Mouse (Mus musculus): ENCODE data around the gene Npas2. TPM values are rescaled to one million over a fixed set of nuclear protein-coding genes. Genes with fewer than 3 reads are reported as not detected.

Npas2 gene
- polyA plus RNA-seq, 1 experiment from 2014 or later = 0.59 TPM

GRCm38 (mm10) chr1:39260183-39260978 is 66.8 kb downstream of the Npas2 start:
- H3K9ac ChIP-seq = no peak overlapping the region
- H3K4me1 ChIP-seq (ENCODE audit: insufficient read depth) = no peaks in the 10 kb centered on the region; the same call in 1 of the 2 replicates
- H3K36me3 ChIP-seq (ENCODE audit: insufficient read depth) = no peaks in the 10 kb centered on the region
- no peak overlapping the region for H3K4me3 ChIP-seq (ENCODE audit: low read depth, low read length)
- H3K9me3 ChIP-seq (ENCODE audit: low read depth, low read length) = no peaks in the 10 kb centered on the region
- no peak overlapping the region for H3K27ac ChIP-seq (ENCODE audit: low read depth)
- TF ChIP-seq CTCF (IDR thresholded peaks at IDR 0.05; ENCODE audit: low read depth) = no peak
- DNase-seq = no peak
- ATAC-seq (ENCODE audit: insufficient read depth) = no peak
- H3K27me3 ChIP-seq (ENCODE audit: insufficient read depth, low read length) = no peaks in the 10 kb centered on the region
- H3K4me2 ChIP-seq = no peak overlapping the region
- WGBS = 64% methylated on average over 8 of the region's 8 CpGs

- no peak overlapping the region for H3K4me3 ChIP-seq (ENCODE audit: low read depth, low read length)
- H3K9ac ChIP-seq = no peak overlapping the region
- WGBS = 88% methylated on average over 9 of the region's 9 CpGs
- H3K27ac ChIP-seq (ENCODE audit: low read depth) = no peak overlapping the region
- no peak overlapping the region for H3K4me2 ChIP-seq
- no peaks in the 10 kb centered on the region for H3K36me3 ChIP-seq (ENCODE audit: insufficient read depth)
- ATAC-seq (ENCODE audit: insufficient read depth) (no peak), DNase-seq (no peak)
- no peaks in the 10 kb centered on the region for H3K9me3 ChIP-seq (ENCODE audit: low read depth, low read length)
- no peaks in the 10 kb centered on the region for H3K4me1 ChIP-seq (ENCODE audit: insufficient read depth)
- no peak for TF ChIP-seq CTCF (IDR thresholded peaks at IDR 0.05; ENCODE audit: low read depth)
- H3K27me3 ChIP-seq (ENCODE audit: insufficient read depth, low read length) = no peaks in the 10 kb centered on the region
Observed at GRCm38 (mm10) chr1:39266843-39267512, 73.4 kb downstream of the Npas2 start.

- Histone ChIP-seq H3K9ac (no peak overlapping the region), H3K27me3 (ENCODE audit: insufficient read depth, low read length) (no peaks in the 10 kb centered on the region), H3K27ac (ENCODE audit: low read depth) (no peak overlapping the region), H3K4me2 (no peak overlapping the region), H3K36me3 (ENCODE audit: insufficient read depth) (no peaks in the 10 kb centered on the region), H3K4me3 (ENCODE audit: low read depth, low read length) (no peak overlapping the region), H3K9me3 (ENCODE audit: low read depth, low read length) (no peaks in the 10 kb centered on the region), H3K4me1 (ENCODE audit: insufficient read depth) (no peaks in the 10 kb centered on the region)
- no peak for DNase-seq
- no peak for TF ChIP-seq CTCF (IDR thresholded peaks at IDR 0.05; ENCODE audit: low read depth)
- no peak for ATAC-seq (ENCODE audit: insufficient read depth)
- 53% methylated on average over 6 of the region's 6 CpGs for WGBS
Observed at GRCm38 (mm10) chr1:39272976-39273375, 79.4 kb downstream of the Npas2 start.

- 66% methylated on average over 7 of the region's 7 CpGs for whole genome bisulfite sequencing
- no peaks in the 10 kb centered on the region for H3K9me3 ChIP-seq (ENCODE audit: low read depth, low read length)
- no peak overlapping the region for H3K27ac ChIP-seq (ENCODE audit: low read depth)
- H3K4me1 ChIP-seq (ENCODE audit: insufficient read depth) = peaks cover 7% of the 10 kb centered on the region
- no peak overlapping the region for H3K4me3 ChIP-seq (ENCODE audit: low read depth, low read length)
- no peak for TF ChIP-seq CTCF (IDR thresholded peaks at IDR 0.05; ENCODE audit: low read depth)
- no peak overlapping the region for H3K9ac ChIP-seq
- no peaks in the 10 kb centered on the region for H3K27me3 ChIP-seq (ENCODE audit: insufficient read depth, low read length)
- no peak for ATAC-seq (ENCODE audit: insufficient read depth)
- DNase-seq = no peak
- no peak overlapping the region for H3K4me2 ChIP-seq
- H3K36me3 ChIP-seq (ENCODE audit: insufficient read depth) = no peaks in the 10 kb centered on the region
Observed at GRCm38 (mm10) chr1:39280391-39280790, 86.9 kb downstream of the Npas2 start.

- no peak overlapping the region for H3K27ac ChIP-seq (ENCODE audit: low read depth)
- DNase-seq = peak; percentile 79
- peak; percentile 33; the same call in 1 of the 2 replicates for ATAC-seq (ENCODE audit: insufficient read depth)
- TF ChIP-seq CTCF (IDR thresholded peaks at IDR 0.05; ENCODE audit: low read depth) = no peak
- no peak overlapping the region for H3K4me3 ChIP-seq (ENCODE audit: low read depth, low read length)
- no peaks in the 10 kb centered on the region for H3K36me3 ChIP-seq (ENCODE audit: insufficient read depth)
- peaks cover 7% of the 10 kb centered on the region for H3K4me1 ChIP-seq (ENCODE audit: insufficient read depth)
- WGBS = 38% methylated on average over 15 of the region's 15 CpGs
- no peaks in the 10 kb centered on the region for H3K9me3 ChIP-seq (ENCODE audit: low read depth, low read length)
- no peaks in the 10 kb centered on the region for H3K27me3 ChIP-seq (ENCODE audit: insufficient read depth, low read length)
- no peak overlapping the region for H3K9ac ChIP-seq
- no peak overlapping the region for H3K4me2 ChIP-seq
Observed at GRCm38 (mm10) chr1:39280989-39281875, 87.7 kb downstream of the Npas2 start.

GRCm38 (mm10) chr1:39281888-39282287 is 88.4 kb downstream of the Npas2 start:
- WGBS = 82% methylated on average over 5 of the region's 5 CpGs
- no peak for TF ChIP-seq CTCF (IDR thresholded peaks at IDR 0.05; ENCODE audit: low read depth)
- H3K27ac ChIP-seq (ENCODE audit: low read depth) = no peak overlapping the region
- no peaks in the 10 kb centered on the region for H3K27me3 ChIP-seq (ENCODE audit: insufficient read depth, low read length)
- no peak overlapping the region for H3K4me2 ChIP-seq
- ATAC-seq (ENCODE audit: insufficient read depth) = no peak
- no peak overlapping the region for H3K4me3 ChIP-seq (ENCODE audit: low read depth, low read length)
- no peak overlapping the region for H3K9ac ChIP-seq
- H3K9me3 ChIP-seq (ENCODE audit: low read depth, low read length) = no peaks in the 10 kb centered on the region
- H3K4me1 ChIP-seq (ENCODE audit: insufficient read depth) = peaks cover 7% of the 10 kb centered on the region
- no peaks in the 10 kb centered on the region for H3K36me3 ChIP-seq (ENCODE audit: insufficient read depth)
- no peak for DNase-seq
